Mouse (Mus musculus): Measurements from ENCODE around the gene Clrn3.
"Not testable (repeated sequence)": the region's sequence is repeated elsewhere in the genome, so short reads cannot be mapped to it uniquely, and the experiment has no call there.

The Clrn3 gene

DNA sequence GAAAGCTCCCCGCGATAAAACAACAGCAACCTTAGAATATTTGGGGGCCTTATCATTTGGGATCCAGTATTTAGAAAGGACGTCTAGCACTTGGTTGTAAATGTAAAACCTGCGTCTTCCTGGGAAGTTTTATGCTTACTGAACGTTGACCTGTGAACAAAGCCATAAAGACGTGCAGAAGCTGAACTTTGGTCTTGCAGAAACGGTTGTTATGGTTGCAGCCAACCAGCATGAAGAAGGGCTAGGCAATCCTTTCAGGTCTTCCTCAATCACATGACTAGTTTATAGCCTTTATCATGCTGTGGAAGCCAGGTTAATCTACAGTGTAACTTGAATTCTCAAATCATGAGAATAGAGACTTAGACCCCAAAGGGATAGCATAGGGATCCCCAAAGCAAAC is at the start of gene Clrn3:
Gene Clrn3, minus strand, starts transcription at position 140 of the 400 bp plus-strand sequence.
- DNase-seq (ENCODE audit: low spot score) = no peak

DNA sequence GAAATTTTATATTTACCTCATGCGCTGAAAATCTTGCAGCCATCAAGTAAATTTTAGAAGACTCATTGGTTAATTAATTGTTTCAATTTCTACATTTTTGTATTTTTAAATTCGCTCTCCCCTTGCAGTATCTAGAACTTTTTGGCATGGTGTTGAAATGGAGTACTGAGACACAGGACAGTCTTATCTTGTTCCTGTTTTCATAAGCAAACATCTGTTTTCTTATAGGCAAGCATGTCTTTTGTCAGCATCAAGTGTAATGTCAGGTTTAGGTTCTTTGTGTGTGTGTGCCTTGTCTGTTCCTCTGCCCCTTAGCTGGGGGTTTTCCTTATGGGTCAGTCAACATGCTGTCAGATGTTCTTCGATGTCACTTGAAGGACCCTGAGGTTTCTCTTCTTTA is 47.9 kb upstream of the Clrn3 start:
- no peak for DNase-seq (ENCODE audit: low spot score)

- not testable (repeated sequence) for DNase-seq (ENCODE audit: low spot score)
These were observed 47.0 kb upstream of the Clrn3 start for GRCm38 (mm10) chr7:135575319-135576069.

- DNase-seq (ENCODE audit: low spot score) = peak; percentile 65
These were observed 43.6 kb upstream of the Clrn3 start for GRCm38 (mm10) chr7:135571951-135572559.

- no peak for DNase-seq (ENCODE audit: low spot score)
These were observed 42.9 kb upstream of the Clrn3 start for GRCm38 (mm10) chr7:135571392-135571791.

DNA sequence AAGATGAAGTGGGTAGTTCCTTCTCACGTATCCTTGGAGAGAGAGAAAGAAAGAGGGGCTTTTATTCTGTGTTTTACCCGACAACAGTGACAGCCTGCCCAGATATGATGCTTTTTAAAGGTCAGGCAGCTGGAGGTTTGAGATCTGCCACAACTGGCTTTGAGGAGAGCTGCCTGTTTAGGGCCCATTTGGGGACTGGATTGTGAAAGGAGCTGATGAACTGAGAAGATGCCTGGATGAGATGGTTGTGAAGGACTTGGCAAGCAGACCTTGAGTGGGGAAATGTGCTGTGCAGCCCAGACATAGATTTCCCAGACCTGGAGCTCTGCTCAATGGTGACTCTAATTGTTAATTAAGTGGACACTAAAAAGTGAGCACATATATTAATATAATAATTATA is 40.1 kb upstream of the Clrn3 start:
- DNase-seq (ENCODE audit: low spot score) = no peak

- DNase-seq (ENCODE audit: low spot score) = no peak
These were observed 39.1 kb upstream of the Clrn3 start for GRCm38 (mm10) chr7:135567582-135567981.

GRCm38 (mm10) chr7:135566013-135566412 is 37.6 kb upstream of the Clrn3 start:
- no peak for DNase-seq (ENCODE audit: low spot score)

DNA sequence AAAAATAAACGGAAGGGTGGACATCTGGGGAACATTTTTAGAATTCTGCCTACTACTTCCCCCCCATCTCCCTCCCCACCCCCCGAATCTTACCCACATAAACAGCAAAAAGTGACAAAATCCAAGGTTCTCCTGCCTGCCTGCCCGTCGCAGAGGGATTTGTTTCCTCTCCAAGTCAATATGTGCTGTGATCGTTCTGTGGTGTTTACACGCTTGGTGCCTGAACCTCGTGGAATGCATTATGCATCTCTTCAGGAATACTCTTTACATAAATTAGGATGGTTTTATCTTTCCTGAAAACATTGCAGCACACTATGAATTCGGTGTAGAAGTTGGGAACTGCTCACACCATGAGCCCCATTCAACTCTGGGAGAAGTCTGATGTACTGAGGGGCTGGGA is 35.6 kb upstream of the Clrn3 start:
- no peak for DNase-seq (ENCODE audit: low spot score)

- DNase-seq (ENCODE audit: low spot score) = no peak
These were observed 31.8 kb upstream of the Clrn3 start for GRCm38 (mm10) chr7:135560280-135560679.

- DNase-seq (ENCODE audit: low spot score) = no peak
These were observed 28.4 kb upstream of the Clrn3 start for GRCm38 (mm10) chr7:135556663-135557402.

- DNase-seq (ENCODE audit: low spot score) = no peak
These were observed 25.1 kb upstream of the Clrn3 start for GRCm38 (mm10) chr7:135553550-135553949.

GRCm38 (mm10) chr7:135551547-135551946 is 23.1 kb upstream of the Clrn3 start:
- DNase-seq (ENCODE audit: low spot score) = no peak

- no peak for DNase-seq (ENCODE audit: low spot score)
These were observed 20.0 kb upstream of the Clrn3 start for GRCm38 (mm10) chr7:135548434-135548833.

GRCm38 (mm10) chr7:135546530-135546929 is 18.1 kb upstream of the Clrn3 start:
- DNase-seq (ENCODE audit: low spot score) = no peak

DNA sequence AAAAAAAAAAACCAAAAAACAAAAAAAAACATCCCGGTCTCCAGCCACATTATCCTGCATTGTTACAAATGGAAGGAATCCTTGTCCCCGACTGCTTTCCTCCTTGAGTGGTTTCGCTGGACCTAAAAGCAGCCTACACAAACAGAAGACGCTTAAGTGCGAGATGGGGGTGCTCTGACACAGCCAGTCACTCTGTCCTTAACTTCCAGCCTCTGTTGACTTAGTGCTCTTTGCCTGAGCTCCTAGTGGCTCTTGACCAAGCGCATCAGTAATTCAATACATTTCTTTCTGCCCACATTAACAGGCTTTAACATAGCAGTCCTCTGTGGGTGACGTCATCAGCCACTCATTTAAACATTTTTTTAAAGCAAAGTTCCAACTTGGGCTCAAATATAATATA is 17.5 kb upstream of the Clrn3 start:
- no peak for DNase-seq (ENCODE audit: low spot score)

- DNase-seq (ENCODE audit: low spot score) = no peak
These were observed 15.9 kb upstream of the Clrn3 start for GRCm38 (mm10) chr7:135544321-135544720.

DNA sequence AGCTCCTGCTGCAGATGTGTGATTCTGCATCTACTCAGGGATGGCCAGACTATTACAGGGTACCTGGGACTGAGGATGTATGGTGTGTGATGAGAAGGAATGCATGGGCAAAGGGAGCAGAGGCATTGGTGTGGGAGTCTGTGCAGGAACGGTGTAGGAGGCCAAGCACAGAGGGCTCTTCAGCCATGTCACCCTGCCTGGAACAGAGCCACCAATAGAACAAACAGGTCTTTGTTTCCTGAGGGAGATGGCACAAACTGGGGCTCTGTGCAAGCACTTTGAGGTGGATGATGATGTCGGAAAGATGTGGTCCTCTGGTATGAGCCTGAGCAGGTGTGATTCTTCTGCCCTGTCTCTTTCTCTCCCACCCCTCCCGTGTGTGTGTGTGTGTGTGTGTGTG is 14.6 kb upstream of the Clrn3 start:
- DNase-seq (ENCODE audit: low spot score) = no peak

DNA sequence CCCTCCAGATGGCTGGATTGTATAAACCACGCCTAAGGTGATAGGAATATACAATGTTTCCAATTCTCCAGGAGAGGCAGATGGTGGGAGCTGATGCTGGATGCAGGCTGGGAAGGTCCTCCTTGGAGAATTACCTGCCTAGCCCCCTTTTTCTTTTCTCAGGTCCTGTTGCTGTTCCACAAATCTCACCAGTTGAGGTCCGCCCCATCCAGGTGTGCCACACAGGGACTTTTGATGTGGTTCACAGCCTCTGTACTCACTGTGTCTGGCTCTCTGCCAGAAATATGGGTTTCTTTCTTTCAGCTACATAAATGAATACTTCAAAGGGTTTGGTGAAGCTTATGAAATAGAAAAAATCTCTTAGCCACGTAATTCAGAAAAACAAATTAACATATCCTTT is 13.8 kb upstream of the Clrn3 start:
- no peak for DNase-seq (ENCODE audit: low spot score)

GRCm38 (mm10) chr7:135539429-135539828 is 11.0 kb upstream of the Clrn3 start:
- DNase-seq (ENCODE audit: low spot score) = no peak

- peak; percentile 16 for DNase-seq (ENCODE audit: low spot score)
These were observed 9.7 kb upstream of the Clrn3 start for GRCm38 (mm10) chr7:135537948-135538741.

GRCm38 (mm10) chr7:135537341-135537901 is 9.0 kb upstream of the Clrn3 start, which contains the start of gene Ptpre:
TSS of gene Ptpre (plus strand) at chr7:135537481.
- peak; percentile 85 for DNase-seq (ENCODE audit: low spot score)
